Mouse (Mus musculus) brain, adult 10 weeks (tissue): ENCODE measurements around the gene Gpha2. TPM values are rescaled to one million over a fixed set of nuclear protein-coding genes. Genes with fewer than 3 reads are reported as not detected.

Source experiments
- polyA plus RNA-seq: library from polyadenylated mRNA; stranded (reverse); fragments of 350-450 nt; fragmentation: Illumina TruSeq; extraction: RNeasy Lipid Tissue Mini Kit (QIAGEN cat#74804); gene quantifications from one replicate; pipeline ENCODE4 v1.2.3, GENCODE M21; 2015; ENCODE audit warnings: low read depth, low replicate concordance

Gpha2 gene
- not detected for polyA plus RNA-seq

GRCm38 (mm10) chr19:6226135-6226534 lies at the start of gene Gpha2:
Gene Gpha2, plus strand, starts transcription at chr19:6226380.

GRCm38 (mm10) chr19:6184131-6184530 lies 42.0 kb upstream of the Gpha2 start, which contains the start of gene Majin:
Gene Majin, plus strand, starts transcription at chr19:6184388.

DNA sequence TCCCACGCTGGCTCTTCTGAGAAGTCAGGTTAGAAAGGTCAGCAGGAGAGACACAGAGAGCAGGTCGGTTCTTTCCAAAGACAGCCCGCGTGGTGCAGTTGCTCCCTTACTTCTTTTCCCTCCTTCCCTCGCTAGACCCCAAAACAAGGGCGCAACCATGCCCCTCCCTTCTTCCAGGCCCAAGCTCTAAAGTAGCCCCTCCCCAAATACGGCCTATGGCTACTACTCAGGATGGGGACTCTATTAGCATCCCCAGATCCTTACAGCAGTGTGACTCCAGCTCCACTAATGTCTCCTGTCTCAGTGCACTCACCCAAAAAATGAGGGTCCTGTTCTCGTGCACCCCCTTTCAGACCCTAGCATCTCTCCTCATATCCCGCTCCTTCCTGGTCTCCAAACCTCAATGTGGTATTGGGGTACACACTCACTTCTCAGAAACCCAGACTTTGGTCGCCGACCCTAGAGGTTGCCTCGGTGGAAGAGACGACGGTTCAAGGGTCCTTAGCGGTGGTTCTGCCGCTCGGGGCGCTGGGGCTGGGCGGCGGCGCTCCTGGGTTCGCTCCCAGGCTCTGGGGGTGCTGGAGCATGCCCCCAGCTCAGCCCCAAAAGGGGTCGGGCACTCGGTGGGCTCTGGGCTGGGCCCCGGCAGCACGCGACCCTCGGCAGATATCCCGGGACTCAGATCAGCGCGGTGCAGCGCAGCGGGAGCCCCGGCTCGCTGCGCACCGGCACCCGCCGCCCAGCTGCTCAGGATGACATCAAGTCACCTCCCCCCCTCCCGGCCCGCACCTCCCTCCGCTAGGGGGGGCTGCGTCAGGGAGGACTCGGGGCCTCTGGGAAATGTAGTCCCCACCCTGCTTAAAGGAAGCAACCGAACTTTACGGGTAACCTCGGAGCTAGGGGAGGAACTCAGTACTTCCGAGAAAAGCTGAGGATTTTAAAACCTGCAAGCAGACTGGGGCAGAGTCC lies 9.2 kb downstream of the Gpha2 start, which contains the start of gene Ppp2r5b:
TSS of gene Ppp2r5b (minus strand) at position 789 of the 969 bp plus-strand sequence.

DNA sequence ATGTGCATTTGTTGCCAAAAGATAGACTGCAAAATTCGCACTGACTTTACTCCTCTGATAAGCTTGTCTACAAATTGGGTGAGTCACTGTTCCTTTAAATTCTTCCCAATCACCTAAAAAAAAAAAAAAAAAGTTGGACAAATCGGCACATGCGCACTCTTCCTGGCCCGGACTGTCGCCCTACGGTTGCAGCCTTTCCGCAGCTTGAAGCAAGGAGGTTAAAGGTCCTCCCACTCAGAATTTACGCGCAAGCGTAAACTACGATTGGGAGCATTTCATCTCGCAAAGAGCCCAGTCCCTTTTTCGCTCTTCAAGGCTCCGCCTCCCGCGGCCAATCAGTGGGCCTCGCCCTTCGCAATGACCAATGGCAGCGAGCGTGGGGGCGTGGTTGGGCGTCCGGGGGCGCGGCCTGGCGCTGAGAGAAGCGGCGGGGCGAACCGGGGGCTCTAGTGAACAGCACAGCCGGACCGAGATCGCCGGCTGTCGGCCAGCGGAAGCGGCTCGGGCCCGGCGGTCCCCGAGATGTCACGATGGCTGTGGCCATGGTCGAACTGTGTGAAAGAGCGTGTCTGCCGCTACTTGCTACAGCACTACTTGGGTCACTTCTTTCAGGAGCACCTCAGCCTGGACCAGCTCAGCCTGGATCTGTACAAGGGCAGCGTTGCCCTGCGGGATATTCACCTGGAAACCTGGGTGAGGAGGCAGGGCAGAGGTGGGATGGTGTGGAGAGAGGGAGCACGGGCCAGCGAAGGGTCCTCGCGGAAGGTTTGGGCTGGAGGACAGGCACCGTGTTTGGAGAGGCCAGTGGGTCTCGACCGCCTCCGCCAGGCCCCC lies 15.3 kb downstream of the Gpha2 start, which contains the start of gene Atg2a:
TSS of gene Atg2a (plus strand) at position 395 of the 834 bp plus-strand sequence.

GRCm38 (mm10) chr19:6276426-6277421 lies 50.5 kb downstream of the Gpha2 start, which contains the start of gene Ehd1:
Gene Ehd1, plus strand, starts transcription at chr19:6276725.

Other genes with a start within 250 kb of the Gpha2 start
- gene Slc22a20, start 240.2 kb upstream of the Gpha2 start, polyA plus RNA-seq: not detected
- gene Capn1, start 210.5 kb upstream of the Gpha2 start, polyA plus RNA-seq: 17.9 TPM
- gene Syvn1, start 179.8 kb upstream of the Gpha2 start, polyA plus RNA-seq: 33.6 TPM
- gene Mrpl49, start 168.6 kb upstream of the Gpha2 start, polyA plus RNA-seq: 61.3 TPM
- gene Fau, start 168.5 kb upstream of the Gpha2 start, polyA plus RNA-seq: 1,093 TPM
- gene Znhit2, start 165.2 kb upstream of the Gpha2 start, polyA plus RNA-seq: 30.1 TPM
- 37.3 TPM for gene Tm7sf2, start 158.0 kb upstream of the Gpha2 start, polyA plus RNA-seq
- 58.5 TPM for gene Vps51, start 149.1 kb upstream of the Gpha2 start, polyA plus RNA-seq
- gene Tmem262, start 146.3 kb upstream of the Gpha2 start, polyA plus RNA-seq: not detected
- not detected for gene Gm28374, start 144.1 kb upstream of the Gpha2 start, polyA plus RNA-seq
- gene Zfpl1, start 141.4 kb upstream of the Gpha2 start, polyA plus RNA-seq: 47.7 TPM
- gene Cdca5, start 141.4 kb upstream of the Gpha2 start, polyA plus RNA-seq: 0.42 TPM
- not detected for gene AC131692.1, start 132.0 kb upstream of the Gpha2 start, polyA plus RNA-seq
- not detected for gene Naaladl1, start 120.6 kb upstream of the Gpha2 start, polyA plus RNA-seq
- 16.8 TPM for gene Sac3d1, start 107.7 kb upstream of the Gpha2 start, polyA plus RNA-seq
- gene Snx15, start 98.1 kb upstream of the Gpha2 start, polyA plus RNA-seq: 39.0 TPM
- not detected for gene Batf2, start 85.4 kb upstream of the Gpha2 start, polyA plus RNA-seq
- 91.3 TPM for gene Arl2, start 84.8 kb upstream of the Gpha2 start, polyA plus RNA-seq
- gene Majin, start 42.0 kb upstream of the Gpha2 start, polyA plus RNA-seq: not detected
- 120 TPM for gene Ppp2r5b, start 9.5 kb downstream of the Gpha2 start, polyA plus RNA-seq
- 18.9 TPM for gene Atg2a, start 15.3 kb downstream of the Gpha2 start, polyA plus RNA-seq
- gene Ehd1, start 50.3 kb downstream of the Gpha2 start, polyA plus RNA-seq: 27.8 TPM
- 2.4 TPM for gene Cdc42bpg, start 80.1 kb downstream of the Gpha2 start, polyA plus RNA-seq
- 44.9 TPM for gene Men1, start 108.6 kb downstream of the Gpha2 start, polyA plus RNA-seq
- 71.5 TPM for gene Map4k2, start 114.8 kb downstream of the Gpha2 start, polyA plus RNA-seq
- 147 TPM for gene Sf1, start 137.3 kb downstream of the Gpha2 start, polyA plus RNA-seq
- 41.5 TPM for gene Pygm, start 158.0 kb downstream of the Gpha2 start, polyA plus RNA-seq
- gene Rasgrp2, start 173.0 kb downstream of the Gpha2 start, polyA plus RNA-seq: 93.5 TPM
- 190 TPM for gene Nrxn2, start 192.4 kb downstream of the Gpha2 start, polyA plus RNA-seq